Mouse (Mus musculus) frontal cortex, postnatal 14 days (tissue): ENCODE data around the gene Lpin2.

ENCODE experiments used
- DNase-seq, 2 experiments: peaks; one replicate each; pipeline ENCODE4 v3.0.0; 2022; ENCODE audit warnings: low spot score in 2 of 2

Gene Lpin2

GRCm38 (mm10) chr17:71292897-71293296 lies 110.5 kb downstream of the Lpin2 start:
- DNase-seq = no peak

DNA sequence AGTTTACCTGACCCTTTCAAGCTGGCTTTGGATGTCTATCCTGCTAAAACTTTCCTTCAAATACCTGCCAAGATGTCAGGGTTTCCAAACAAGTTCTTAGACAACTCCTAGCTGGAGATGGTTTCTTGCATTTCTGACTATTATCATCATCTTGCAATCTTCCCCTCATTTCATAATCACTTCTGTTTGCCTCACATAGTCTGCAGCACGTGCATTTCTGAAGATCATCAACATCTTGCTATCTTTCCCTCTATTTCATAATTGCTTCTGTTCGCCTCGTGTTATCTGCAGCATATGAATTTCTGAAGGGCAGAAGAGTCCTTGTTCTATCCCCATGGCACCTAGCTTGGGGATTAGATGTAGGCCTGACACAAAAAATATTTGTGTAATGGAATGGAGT lies 112.2 kb downstream of the Lpin2 start:
- DNase-seq = no peak
